In genomic region chr12:9919007-9919406, GRCm38 (mm10) we compare ENCODE assay signal across 25 mouse cellular contexts.
"Had no signal": no experiment of that assay in that cellular context is flagged by ENCODE, and none has a peak within 500 bp of the region (broad histone marks: within the 10 kb centered on the region; RNA-seq: fewer than 3 reads in every experiment).

No protein-coding gene starts in this region.

- H3K27ac ChIP-seq: kidney, postnatal 0 days; layer of hippocampus, adult 2 months; limb, embryonic 10.5 days; limb, embryonic 13.5 days; liver, embryonic 12.5 days; liver, embryonic 15.5 days; lung, embryonic 15.5 days; midbrain, embryonic 10.5 days; midbrain, embryonic 13.5 days; neural tube, embryonic 13.5 days; stomach, embryonic 15.5 days had no signal

- DNase-seq: kidney, postnatal 25 days; layer of hippocampus, adult 9-11 months; liver; lung, adult 18-20 months; lung, postnatal 10 days; lung, postnatal 36 days; retina, postnatal 1 day; right cerebral cortex, postnatal 25 days; spleen, adult 18-20 months; thymus, adult 2 months; thymus, postnatal 14 days; thymus, postnatal 4 days had no signal

- H3K4me1 ChIP-seq: limb, embryonic 10.5 days; limb, embryonic 13.5 days; liver, embryonic 12.5 days; liver, embryonic 15.5 days; megakaryocyte, embryonic 14.5 days; midbrain, embryonic 10.5 days; midbrain, embryonic 13.5 days; neural tube, embryonic 13.5 days; stomach, embryonic 15.5 days had no signal

- H3K4me3 ChIP-seq: layer of hippocampus, adult 2 months; limb, embryonic 10.5 days; limb, embryonic 13.5 days; liver, embryonic 12.5 days; liver, embryonic 15.5 days; lung, embryonic 15.5 days; megakaryocyte, embryonic 14.5 days; midbrain, embryonic 10.5 days; midbrain, embryonic 13.5 days; myocyte; neural tube, embryonic 13.5 days; stomach, embryonic 15.5 days had no signal

- H3K36me3 ChIP-seq: limb, embryonic 10.5 days; limb, embryonic 13.5 days; liver, embryonic 12.5 days; liver, embryonic 15.5 days; lung, embryonic 15.5 days; midbrain, embryonic 10.5 days; midbrain, embryonic 13.5 days; neural tube, embryonic 13.5 days; stomach, embryonic 15.5 days had no signal

- H3K27me3 ChIP-seq: limb, embryonic 13.5 days; liver, embryonic 12.5 days; liver, embryonic 15.5 days; lung, embryonic 15.5 days; megakaryocyte, embryonic 14.5 days; midbrain, embryonic 13.5 days; neural tube, embryonic 13.5 days; stomach, embryonic 15.5 days had no signal
